Mouse (Mus musculus) midbrain, embryonic 12.5 days (tissue): Measurements from ENCODE around the gene Ncln. TPM values are rescaled to one million over a fixed set of nuclear protein-coding genes. Genes with fewer than 3 reads are reported as not detected.

Experiments used
- ATAC-seq: fragments of 200-750 bp; cut with Nextera tagmentation; 2 replicates; pipeline ENCODE4 v1.8.0; 2017; ENCODE audit warnings: low read depth, moderate TSS enrichment, moderate library complexity; ENCODE audit not compliant: low FRiP score
- H3K27ac ChIP-seq: fragments of 300-500 bp; sonication (generic); replicated peaks from 2 replicates; pipeline ENCODE4 v1.5.1; 2016; ENCODE audit warnings: mild to moderate bottlenecking
- H3K27me3 ChIP-seq: fragments of 300-500 bp; sonication (generic); 2 replicates; pipeline ENCODE4 v1.6.1; 2016; ENCODE audit warnings: mild to moderate bottlenecking
- H3K36me3 ChIP-seq: fragments of 300-500 bp; sonication (generic); 2 replicates; pipeline ENCODE4 v1.6.1; 2016
- H3K4me1 ChIP-seq: fragments of 300-500 bp; sonication (generic); 2 replicates; pipeline ENCODE4 v1.6.1; 2016
- H3K4me2 ChIP-seq: fragments of 300-500 bp; sonication (generic); replicated peaks from 2 replicates; pipeline ENCODE4 v1.6.1; 2016; ENCODE audit warnings: mild to moderate bottlenecking, moderate library complexity
- H3K4me3 ChIP-seq: fragments of 300-500 bp; sonication (generic); 2 replicates; pipeline ENCODE4 v1.5.1; 2016; ENCODE audit warnings: mild to moderate bottlenecking
- H3K9ac ChIP-seq: fragments of 300-500 bp; sonication (generic); replicated peaks from 2 replicates; pipeline ENCODE4 v1.6.1; 2016; ENCODE audit warnings: mild to moderate bottlenecking, moderate library complexity
- H3K9me3 ChIP-seq: fragments of 300-500 bp; sonication (generic); 2 replicates; pipeline ENCODE4 v1.6.1; 2016; ENCODE audit warnings: mild to moderate bottlenecking
- WGBS: fragments of 180-500 bp; shearing (Covaris S2); methylation state at CpG from one replicate; pipeline ENCODE4 v1.1.7; 2016; 5-methylcytosine and 5-hydroxymethylcytosine counted together
- polyA plus RNA-seq: library from polyadenylated mRNA; unstranded; fragments of >200 nt; fragmentation: Nextera tagmentation; extraction: Ambion mirVana; gene quantifications from 2 replicates; pipeline ENCODE4 v1.2.1, GENCODE M21; 2016

Ncln gene
- polyA plus RNA-seq, 1 experiment from 2014 or later = 68.3 TPM

GRCm38 (mm10) chr10:81484441-81485059, 11.6 kb downstream of the Ncln start:
- Histone ChIP-seq H3K4me3 (no peak overlapping the region), H3K4me1 (peaks cover 39% of the 10 kb centered on the region), H3K27ac (peak overlapping the region; percentile 73), H3K36me3 (peaks cover 34% of the 10 kb centered on the region), H3K9me3 (no peaks in the 10 kb centered on the region), H3K9ac (0 out of 2 replicates have a peak overlapping the region, but pooled peaks have one; percentile 4), H3K4me2 (peak overlapping the region; percentile 1; the same call in 1 of the 2 replicates), H3K27me3 (peaks cover 31% of the 10 kb centered on the region)
- WGBS = 52% methylated on average over 6 of the region's 6 CpGs
- ATAC-seq = no peak; the same call in 1 of the 2 replicates

- Histone ChIP-seq H3K27me3 (peaks cover 32% of the 10 kb centered on the region), H3K27ac (peak overlapping the region; percentile 73), H3K4me2 (no peak overlapping the region), H3K36me3 (peaks cover 28% of the 10 kb centered on the region), H3K9me3 (no peaks in the 10 kb centered on the region), H3K4me3 (no peak overlapping the region), H3K9ac (no peak overlapping the region), H3K4me1 (peaks cover 39% of the 10 kb centered on the region)
- WGBS = 19% methylated on average over 9 of the region's 9 CpGs
- ATAC-seq = no peak
Observed at GRCm38 (mm10) chr10:81483983-81484382, 12.2 kb downstream of the Ncln start.

GRCm38 (mm10) chr10:81482533-81482889, 13.7 kb downstream of the Ncln start, which contains the start of gene Celf5:
Celf5 (minus strand) TSS chr10:81482709.
- peak within 1 kb of the TSS; percentile 62 for H3K4me3 ChIP-seq
- peak within 1 kb of the TSS; percentile 63 for H3K4me2 ChIP-seq
- H3K9me3 ChIP-seq = no peaks in the 10 kb centered on the region
- 1% methylated on average over 35 of the region's 36 CpGs for WGBS
- peak within 1 kb of the TSS; percentile 73 for H3K27ac ChIP-seq
- H3K4me1 ChIP-seq = peaks cover 46% of the 10 kb centered on the region
- H3K36me3 ChIP-seq = peaks cover 14% of the 10 kb centered on the region
- H3K9ac ChIP-seq = peak within 1 kb of the TSS; percentile 83
- peaks cover 46% of the 10 kb centered on the region for H3K27me3 ChIP-seq
- peak; percentile 63 for ATAC-seq

- peak overlapping the region; percentile 62 for H3K4me3 ChIP-seq
- H3K9ac ChIP-seq = peak overlapping the region; percentile 83
- peak overlapping the region; percentile 73 for H3K27ac ChIP-seq
- peaks cover 7% of the 10 kb centered on the region for H3K36me3 ChIP-seq
- peak; percentile 21 for ATAC-seq
- peaks cover 52% of the 10 kb centered on the region for H3K4me1 ChIP-seq
- peak overlapping the region; percentile 63 for H3K4me2 ChIP-seq
- peaks cover 53% of the 10 kb centered on the region for H3K27me3 ChIP-seq
- H3K9me3 ChIP-seq = no peaks in the 10 kb centered on the region
- WGBS = 2% methylated on average over 35 of the region's 35 CpGs
Observed at GRCm38 (mm10) chr10:81481605-81482532, 14.3 kb downstream of the Ncln start.

- ATAC-seq = no peak
- Histone ChIP-seq H3K9ac (no peak overlapping the region), H3K4me3 (no peak overlapping the region), H3K9me3 (no peaks in the 10 kb centered on the region), H3K4me2 (no peak overlapping the region), H3K36me3 (no peaks in the 10 kb centered on the region), H3K27me3 (peaks cover 73% of the 10 kb centered on the region), H3K4me1 (peaks cover 40% of the 10 kb centered on the region), H3K27ac (no peak overlapping the region)
- 86% methylated on average over 10 of the region's 10 CpGs for WGBS
Observed at GRCm38 (mm10) chr10:81474461-81474860, 21.7 kb downstream of the Ncln start.

- Histone ChIP-seq H3K4me1 (peaks cover 39% of the 10 kb centered on the region), H3K36me3 (peaks cover 9% of the 10 kb centered on the region; the same call in 1 of the 2 replicates), H3K4me3 (peak overlapping the region; percentile 46), H3K27me3 (peaks cover 76% of the 10 kb centered on the region), H3K9ac (peak overlapping the region; percentile 60; the same call in 1 of the 2 replicates), H3K4me2 (peak overlapping the region; percentile 68), H3K27ac (peak overlapping the region; percentile 87), H3K9me3 (no peaks in the 10 kb centered on the region)
- ATAC-seq = peak; percentile 81
- 2% methylated on average over 22 of the region's 22 CpGs for WGBS
Observed at GRCm38 (mm10) chr10:81473003-81473451, 23.2 kb downstream of the Ncln start.

DNA sequence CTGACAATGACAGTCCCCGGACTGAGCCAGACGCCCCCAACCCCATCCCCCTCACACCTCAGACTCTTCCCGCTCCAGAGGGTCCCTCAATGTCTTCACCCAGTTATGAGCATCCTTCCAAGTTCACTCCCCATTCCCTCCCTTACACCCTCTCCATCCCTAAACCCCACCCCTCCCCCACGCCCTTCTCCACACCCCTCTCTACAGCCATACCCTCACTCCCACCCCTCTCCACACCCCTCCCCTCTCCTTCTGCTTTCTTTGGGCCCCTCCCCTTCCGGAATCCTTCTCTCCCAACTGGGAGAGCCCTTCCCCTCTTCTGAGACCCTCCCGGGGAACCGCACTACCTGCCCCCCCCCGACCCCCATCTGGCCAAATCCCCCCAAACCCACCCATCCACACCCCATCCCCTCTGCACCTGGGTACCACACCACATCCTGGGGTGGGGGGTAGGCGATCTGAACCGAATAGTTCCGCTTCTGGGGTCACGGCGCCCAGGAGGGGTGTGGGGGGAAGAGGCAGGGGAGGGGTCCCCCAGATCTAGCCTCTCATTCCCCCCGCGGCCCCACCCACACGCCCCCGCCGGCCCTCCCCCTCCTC, 23.7 kb downstream of the Ncln start:
- peak overlapping the region; percentile 60 for H3K9ac ChIP-seq
- peak; percentile 55 for ATAC-seq

DNA sequence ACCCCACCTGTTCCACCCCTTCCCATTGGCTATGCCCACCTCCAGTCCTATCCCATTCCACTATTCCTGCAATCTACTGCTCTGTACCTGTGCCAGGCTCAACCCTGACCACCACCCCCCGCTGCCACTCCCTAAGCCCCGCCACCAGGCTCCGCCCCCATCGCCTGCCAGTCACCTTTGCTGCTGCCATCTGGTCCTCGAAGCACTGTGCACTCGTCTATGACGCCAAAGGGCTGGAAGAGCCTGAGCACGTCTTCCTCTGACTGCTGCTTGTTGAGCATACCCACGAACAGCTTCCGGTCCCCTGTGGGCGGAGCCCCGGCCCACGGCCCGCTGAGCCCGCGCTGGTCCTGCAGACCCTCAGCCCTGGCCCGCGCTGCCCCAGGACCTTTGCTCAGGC, 25.7 kb downstream of the Ncln start:
- 61% methylated on average over 18 of the region's 18 CpGs for WGBS
- no peak overlapping the region for H3K4me3 ChIP-seq
- H3K9me3 ChIP-seq = no peaks in the 10 kb centered on the region
- peaks cover 27% of the 10 kb centered on the region for H3K4me1 ChIP-seq
- ATAC-seq = no peak
- no peak overlapping the region for H3K27ac ChIP-seq
- peaks cover 26% of the 10 kb centered on the region for H3K36me3 ChIP-seq
- H3K27me3 ChIP-seq = peaks cover 75% of the 10 kb centered on the region
- no peak overlapping the region for H3K4me2 ChIP-seq
- no peak overlapping the region; the same call in 1 of the 2 replicates for H3K9ac ChIP-seq

More for the DNA sequence above, 23.7 kb downstream of the Ncln start:
- Histone ChIP-seq H3K4me3 (peak overlapping the region; percentile 46), H3K27me3 (peaks cover 76% of the 10 kb centered on the region), H3K9me3 (no peaks in the 10 kb centered on the region), H3K4me1 (peaks cover 34% of the 10 kb centered on the region), H3K27ac (peak overlapping the region; percentile 87), H3K4me2 (peak overlapping the region; percentile 68), H3K36me3 (peaks cover 14% of the 10 kb centered on the region)
- 1% methylated on average over 16 of the region's 18 CpGs for WGBS

DNA sequence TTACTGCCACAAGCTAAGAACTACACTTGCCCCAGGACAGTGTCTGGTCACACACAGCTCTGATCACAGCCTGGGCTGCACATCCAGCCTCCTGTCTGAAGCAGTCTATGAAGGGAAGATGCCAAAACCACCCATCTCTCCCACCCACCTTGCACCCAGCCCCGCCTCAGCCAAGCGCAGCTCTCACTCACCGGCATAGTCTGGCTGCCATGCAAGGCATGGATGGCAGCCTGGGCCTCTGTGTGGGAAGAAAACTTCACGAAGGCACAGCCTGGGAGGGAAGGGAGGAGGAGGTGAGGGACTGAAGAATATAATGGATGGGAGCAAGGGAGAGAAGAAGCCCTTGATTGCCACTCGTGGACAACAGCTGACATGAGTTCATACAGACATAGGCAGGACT, 26.9 kb downstream of the Ncln start:
- Histone ChIP-seq H3K4me2 (no peak overlapping the region), H3K9ac (no peak overlapping the region), H3K27ac (no peak overlapping the region), H3K27me3 (peaks cover 76% of the 10 kb centered on the region), H3K4me3 (no peak overlapping the region), H3K9me3 (no peaks in the 10 kb centered on the region), H3K36me3 (peaks cover 26% of the 10 kb centered on the region), H3K4me1 (peaks cover 39% of the 10 kb centered on the region)
- no peak for ATAC-seq
- 86% methylated on average over 5 of the region's 5 CpGs for WGBS

DNA sequence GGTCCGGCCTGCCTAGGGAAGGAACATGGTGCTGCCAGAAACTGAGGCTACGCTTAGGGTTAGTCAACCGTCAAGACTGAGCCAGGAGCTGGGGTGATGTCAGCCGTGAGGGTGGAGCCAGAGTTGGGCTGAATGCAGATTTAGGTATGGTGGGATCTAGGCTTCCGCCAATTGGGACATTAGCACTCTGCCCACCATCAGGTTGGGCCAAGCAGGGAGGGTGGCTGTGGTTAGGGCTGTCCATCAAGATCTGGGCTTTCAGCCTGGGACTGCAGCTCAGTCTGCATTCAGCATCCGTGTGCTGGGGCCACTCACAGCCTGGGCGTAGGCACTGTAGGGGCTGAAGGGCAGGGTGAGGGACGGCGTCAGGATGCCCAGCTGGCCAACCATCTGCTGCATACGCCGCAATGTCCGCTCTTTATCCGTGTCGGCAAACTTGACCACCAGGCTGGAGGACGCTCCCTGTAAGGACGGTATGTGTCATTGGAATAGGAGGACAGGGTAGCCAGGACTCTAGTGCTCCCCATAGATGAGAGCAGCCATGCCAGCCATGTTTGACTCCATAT, 28.4 kb downstream of the Ncln start:
- no peak overlapping the region for H3K4me3 ChIP-seq
- no peaks in the 10 kb centered on the region for H3K9me3 ChIP-seq
- 79% methylated on average over 16 of the region's 16 CpGs for WGBS
- H3K4me1 ChIP-seq = peaks cover 35% of the 10 kb centered on the region
- ATAC-seq = no peak
- no peak overlapping the region for H3K9ac ChIP-seq
- peaks cover 85% of the 10 kb centered on the region for H3K27me3 ChIP-seq
- H3K36me3 ChIP-seq = peaks cover 26% of the 10 kb centered on the region
- no peak overlapping the region for H3K27ac ChIP-seq
- no peak overlapping the region for H3K4me2 ChIP-seq

DNA sequence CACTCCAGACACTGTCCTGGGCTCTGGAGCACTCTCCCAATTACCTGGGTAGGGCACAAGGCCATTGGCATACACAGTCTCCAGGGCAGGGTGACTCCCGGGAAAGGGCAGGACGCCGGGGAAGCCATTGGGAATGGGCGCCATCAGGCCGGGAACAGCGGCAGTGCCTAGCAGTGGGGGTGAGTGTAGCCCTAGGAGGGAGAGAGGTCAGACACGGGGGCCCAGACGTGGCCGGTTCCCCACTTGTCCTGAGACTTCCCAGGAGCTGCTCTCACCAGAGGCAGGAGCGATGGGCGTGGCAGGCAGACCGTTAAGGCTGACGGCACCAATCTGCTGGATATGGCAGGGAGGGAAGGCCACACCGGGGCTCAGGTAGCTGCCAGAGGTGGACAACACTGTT, 29.3 kb downstream of the Ncln start:
- Histone ChIP-seq H3K36me3 (peaks cover 28% of the 10 kb centered on the region), H3K4me3 (no peak overlapping the region), H3K27ac (no peak overlapping the region), H3K4me1 (peaks cover 29% of the 10 kb centered on the region), H3K4me2 (no peak overlapping the region), H3K9ac (no peak overlapping the region), H3K27me3 (peaks cover 91% of the 10 kb centered on the region), H3K9me3 (no peaks in the 10 kb centered on the region)
- 64% methylated on average over 14 of the region's 14 CpGs for WGBS
- no peak for ATAC-seq
